Mouse (Mus musculus): ENCODE data around the gene Dusp1. TPM values are rescaled to one million over a fixed set of nuclear protein-coding genes. Genes with fewer than 3 reads are reported as not detected.

Gene Dusp1
- total RNA-seq, 2 experiments from 2014 or later, result 74.6 to 112 TPM

- no peak for DNase-seq
- intact Hi-C loops (cut with DNase I), result no loop called here
Measured at GRCm38 (mm10) chr17:26587961-26588487, 26.1 kb upstream of the Dusp1 start.

- intact Hi-C loops (cut with DNase I), result no loop called here
- DNase-seq, result peak; percentile 82 to 85
Measured at GRCm38 (mm10) chr17:26584558-26585136, 22.7 kb upstream of the Dusp1 start.

GRCm38 (mm10) chr17:26584063-26584462, 22.1 kb upstream of the Dusp1 start:
- no peak for DNase-seq
- intact Hi-C loops (cut with DNase I), result no loop called here

GRCm38 (mm10) chr17:26583606-26584005, 21.7 kb upstream of the Dusp1 start:
- intact Hi-C loops (cut with DNase I), result no loop called here
- no peak for DNase-seq

GRCm38 (mm10) chr17:26583056-26583455, 21.1 kb upstream of the Dusp1 start:
- no peak for DNase-seq
- intact Hi-C loops (cut with DNase I), result no loop called here

- intact Hi-C loops (cut with DNase I), result no loop called here
- DNase-seq, result no peak
Measured at GRCm38 (mm10) chr17:26582297-26582696, 20.4 kb upstream of the Dusp1 start.

- intact Hi-C loops (cut with DNase I), result no loop called here
- DNase-seq, result no peak
Measured at GRCm38 (mm10) chr17:26580873-26581401, 19.0 kb upstream of the Dusp1 start.

- DNase-seq, result no peak
- intact Hi-C loops (cut with DNase I), result loop anchor here (10.0 kb wide), 1 partner anchor 65 kb away; no protein-coding TSS in a partner anchor
Measured at GRCm38 (mm10) chr17:26579396-26579795, 17.5 kb upstream of the Dusp1 start.

- no peak for DNase-seq
- intact Hi-C loops (cut with DNase I), result loop anchor here (10.0 kb wide), 1 partner anchor 64 kb away; no protein-coding TSS in a partner anchor
Measured at GRCm38 (mm10) chr17:26578771-26579170, 16.8 kb upstream of the Dusp1 start.

GRCm38 (mm10) chr17:26578162-26578561, 16.2 kb upstream of the Dusp1 start:
- intact Hi-C loops (cut with DNase I), result loop anchor here (10.0 kb wide), 1 partner anchor 63 kb away; no protein-coding TSS in a partner anchor
- DNase-seq, result no peak

GRCm38 (mm10) chr17:26577309-26577708, 15.4 kb upstream of the Dusp1 start:
- intact Hi-C loops (cut with DNase I), result loop anchor here (10.0 kb wide), 1 partner anchor 63 kb away; no protein-coding TSS in a partner anchor
- no peak for DNase-seq

- peak; percentile 65 to 84 for DNase-seq
- intact Hi-C loops (cut with DNase I), result loop anchor here (10.0 kb wide), 1 partner anchor 62 kb away; no protein-coding TSS in a partner anchor
Measured at GRCm38 (mm10) chr17:26576833-26577232, 14.9 kb upstream of the Dusp1 start.

GRCm38 (mm10) chr17:26575786-26576690, 14.1 kb upstream of the Dusp1 start:
- intact Hi-C loops (cut with DNase I), result loop anchor here (10.0 kb wide), 1 partner anchor 61 kb away; no protein-coding TSS in a partner anchor
- no peak for DNase-seq

GRCm38 (mm10) chr17:26574701-26575100, 12.8 kb upstream of the Dusp1 start:
- intact Hi-C loops (cut with DNase I), result loop anchor here (10.0 kb wide), 1 partner anchor 60 kb away; no protein-coding TSS in a partner anchor

GRCm38 (mm10) chr17:26574118-26574517, 12.2 kb upstream of the Dusp1 start:
- intact Hi-C loops (cut with DNase I), result loop anchor here (10.0 kb wide), 1 partner anchor 59 kb away; no protein-coding TSS in a partner anchor

More at GRCm38 (mm10) chr17:26574701-26575100, 12.8 kb upstream of the Dusp1 start:
- DNase-seq, result no peak

GRCm38 (mm10) chr17:26572265-26572664, 10.3 kb upstream of the Dusp1 start:
- no peak for DNase-seq
- intact Hi-C loops (cut with DNase I), result loop anchor here (10.0 kb wide), 1 partner anchor 57 kb away; no protein-coding TSS in a partner anchor

More at GRCm38 (mm10) chr17:26574118-26574517, 12.2 kb upstream of the Dusp1 start:
- no peak for DNase-seq

- intact Hi-C loops (cut with DNase I), result loop anchor here (10.0 kb wide), 1 partner anchor 57 kb away; no protein-coding TSS in a partner anchor
Measured at GRCm38 (mm10) chr17:26571377-26571776, 9.4 kb upstream of the Dusp1 start.

GRCm38 (mm10) chr17:26570651-26571118, 8.8 kb upstream of the Dusp1 start:
- DNase-seq, result no peak
- intact Hi-C loops (cut with DNase I), result loop anchor here (10.0 kb wide), 1 partner anchor 56 kb away; no protein-coding TSS in a partner anchor

More at GRCm38 (mm10) chr17:26571377-26571776, 9.4 kb upstream of the Dusp1 start:
- DNase-seq, result no peak

- intact Hi-C loops (cut with DNase I), result loop anchor here (10.0 kb wide), 1 partner anchor 55 kb away; no protein-coding TSS in a partner anchor
- DNase-seq, result no peak
Measured at GRCm38 (mm10) chr17:26569594-26570350, 7.8 kb upstream of the Dusp1 start.

Measured in gastrocnemius, postnatal 36 days (tissue).